Mouse (Mus musculus) kidney, adult 2 months (tissue): Measurements from ENCODE around the gene Trim37.

ENCODE experiments used
- CTCF ChIP-seq: fragments of 200-500 bp; conservative IDR thresholded peaks from 2 replicates; pipeline ENCODE4 v1.5.1; 2011; ENCODE audit warnings: low read depth, mild to moderate bottlenecking, control low read depth, low read length, moderate library complexity, mixed read lengths; ENCODE audit not compliant: insufficient read depth, insufficient read length
- POLR2A ChIP-seq: fragments of 200-500 bp; IDR thresholded peaks from one replicate; pipeline ENCODE4 v1.6.1; 2011; ENCODE audit warnings: low read depth, low read length, control low read depth

- TF ChIP-seq POLR2A: no peak
- no peak for TF ChIP-seq CTCF
Measured at GRCm38 (mm10) chr11:87222686-87223085, 95.8 kb downstream of the Trim37 start.
